Mouse (Mus musculus) heart, postnatal 10 days (tissue): ENCODE data around the gene Mvb12a. TPM values are rescaled to one million over a fixed set of nuclear protein-coding genes. Genes with fewer than 3 reads are reported as not detected.
"Not testable (repeated sequence)": the region's sequence is repeated elsewhere in the genome, so short reads cannot be mapped to it uniquely, and the experiment has no call there.

ENCODE experiments used
- DNase-seq, 2 experiments: peaks; one replicate each; pipeline ENCODE4 v3.0.0; 2021
- intact Hi-C: fragments of 180-260 bp; cut with DNase I; formaldehyde crosslinking; loops from one replicate; pipeline ENCODE4 v1.15.1; 2025
- total RNA-seq, 2 experiments: library from RNA; stranded (reverse); gene quantifications; 2 replicates each; pipeline ENCODE4 v1.2.3; 2021

The Mvb12a gene
- total RNA-seq, 2 experiments from 2014 or later, result 30.2 to 32.5 TPM

- intact Hi-C loops, result no loop called here
- no peak for DNase-seq
Observed at GRCm38 (mm10) chr8:71525226-71526050, 17.3 kb upstream of the Mvb12a start, which contains the start of gene Ccdc194. Ccdc194 (minus strand) TSS chr8:71525711.

GRCm38 (mm10) chr8:71526272-71526671, 16.4 kb upstream of the Mvb12a start:
- intact Hi-C loops, result no loop called here
- peak in 1 of 2 experiments; percentile 32 for DNase-seq

DNA sequence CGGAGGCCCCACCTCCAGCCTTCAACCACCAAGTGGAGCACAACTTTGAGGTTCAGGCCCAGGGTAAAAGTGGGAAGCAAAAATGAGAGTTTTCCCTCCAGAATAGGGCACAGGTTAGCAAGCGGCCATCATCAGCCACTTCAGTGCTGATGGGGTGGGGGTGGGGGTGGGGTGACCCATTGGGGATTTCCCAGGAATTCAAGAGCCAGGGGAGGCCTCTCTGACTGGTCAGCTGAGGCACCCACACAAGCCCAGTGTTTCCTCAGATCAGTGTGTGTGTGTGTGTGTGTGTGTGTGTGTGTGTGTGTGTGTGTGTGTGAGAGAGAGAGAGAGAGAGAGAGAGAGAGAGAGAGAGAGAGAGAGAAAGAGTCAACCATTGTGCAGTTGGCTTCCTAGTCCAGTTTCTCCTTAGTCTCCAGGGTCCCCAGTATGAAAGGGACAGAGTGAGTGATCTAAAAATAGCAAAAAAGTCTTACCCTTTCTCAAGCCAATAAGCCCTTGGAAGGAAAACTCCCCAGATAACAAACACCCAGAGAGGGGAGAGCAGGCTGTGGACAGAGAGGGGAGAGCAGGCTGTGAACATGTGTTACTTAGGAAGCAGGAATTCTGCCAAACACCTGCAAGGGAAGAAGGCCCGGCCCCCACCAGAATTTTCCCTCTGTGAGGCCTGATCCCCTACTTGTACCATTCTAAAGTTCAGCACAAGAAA, 15.4 kb upstream of the Mvb12a start:
- intact Hi-C loops, result no loop called here
- peak; percentile 52 to 54 for DNase-seq

GRCm38 (mm10) chr8:71528362-71529073, 14.2 kb upstream of the Mvb12a start:
- DNase-seq, result peak; percentile 56 to 66
- intact Hi-C loops, result no loop called here

GRCm38 (mm10) chr8:71530735-71531467, 11.8 kb upstream of the Mvb12a start:
- intact Hi-C loops, DNase-seq: not testable (repeated sequence)

DNA sequence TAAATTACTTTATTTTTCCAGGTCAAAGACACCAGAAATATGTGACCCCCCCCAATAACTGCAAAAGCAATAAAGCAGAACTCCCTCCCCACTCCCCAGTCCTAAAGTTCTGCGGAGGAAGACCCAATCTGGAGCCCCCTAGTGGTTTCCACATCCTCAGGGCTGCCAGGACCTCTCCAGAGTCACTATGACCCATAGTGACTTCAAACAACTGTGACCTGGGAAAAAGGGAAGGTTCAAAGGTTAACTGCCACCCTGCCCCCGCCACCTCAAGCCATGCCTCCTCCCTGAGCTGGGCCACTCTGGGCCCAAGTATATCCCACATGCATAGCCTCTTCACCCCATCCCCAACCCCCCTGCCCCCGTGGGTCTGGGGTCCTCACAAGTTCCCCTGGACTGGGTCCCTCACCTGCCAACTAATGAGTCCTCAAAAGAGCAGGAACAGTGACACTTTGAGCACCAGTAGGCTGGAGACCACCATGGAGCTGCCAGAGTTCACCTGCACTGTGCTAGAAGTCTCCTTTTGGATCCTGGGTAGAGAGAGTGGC, 8.4 kb upstream of the Mvb12a start:
- intact Hi-C loops, result no loop called here
- DNase-seq, result no peak

- intact Hi-C loops, result no loop called here
- no peak for DNase-seq
Observed at GRCm38 (mm10) chr8:71535663-71536062, 7.1 kb upstream of the Mvb12a start.

GRCm38 (mm10) chr8:71537028-71537867, 5.5 kb upstream of the Mvb12a start, which contains the start of gene Bst2:
Bst2 (minus strand) TSS chr8:71537456.
- intact Hi-C loops, result no loop called here
- DNase-seq, result peak; percentile 90

- no peak for DNase-seq
- intact Hi-C loops, result no loop called here
Observed at GRCm38 (mm10) chr8:71543755-71544154, 1.0 kb downstream of the Mvb12a start.

GRCm38 (mm10) chr8:71545053-71545452, 2.3 kb downstream of the Mvb12a start:
- intact Hi-C loops, result no loop called here
- DNase-seq, result no peak

GRCm38 (mm10) chr8:71547590-71547989, 4.9 kb downstream of the Mvb12a start:
- DNase-seq, result no peak
- intact Hi-C loops, result no loop called here

GRCm38 (mm10) chr8:71550754-71551153, 8.0 kb downstream of the Mvb12a start:
- DNase-seq, result no peak
- intact Hi-C loops, result no loop called here

DNA sequence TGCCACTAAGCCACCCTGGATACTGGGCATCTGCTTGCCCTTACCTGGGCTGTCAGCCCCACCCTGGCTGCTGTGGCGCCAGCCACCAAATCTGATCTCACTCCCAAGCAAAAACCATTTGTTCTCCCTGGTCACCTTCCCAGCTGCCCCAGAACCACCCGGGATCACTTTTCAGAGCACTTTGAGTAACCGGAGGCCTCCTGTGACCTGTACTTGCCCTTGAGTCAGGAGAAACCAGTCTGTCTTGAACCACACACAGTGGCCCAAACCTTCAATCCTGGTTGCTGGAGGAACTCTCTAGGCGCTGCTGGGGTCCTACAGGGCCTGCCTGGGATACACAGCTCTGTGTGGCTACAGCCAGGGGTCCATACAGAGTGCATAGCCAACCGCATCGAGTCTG, 10.0 kb downstream of the Mvb12a start:
- intact Hi-C loops, result no loop called here
- no peak for DNase-seq

DNA sequence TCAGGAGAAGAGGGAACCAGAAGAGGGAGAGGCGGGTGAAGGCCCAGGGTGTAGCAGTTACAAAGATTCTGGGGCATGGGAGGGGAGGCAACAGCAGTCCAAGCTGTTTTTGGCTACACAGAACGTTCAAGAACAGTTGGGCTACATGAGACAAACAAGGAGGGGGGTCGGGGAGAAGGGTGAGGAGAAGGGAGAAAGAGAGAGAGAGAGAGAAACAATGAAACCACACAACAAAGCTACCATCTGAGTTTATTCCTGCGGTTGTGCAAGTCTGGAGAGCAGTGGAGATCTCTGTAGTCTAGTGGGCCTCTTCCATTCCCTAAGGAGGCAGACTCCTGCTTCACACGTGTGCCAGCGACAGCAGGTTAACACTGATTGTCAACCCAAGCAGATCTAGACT, 11.3 kb downstream of the Mvb12a start:
- DNase-seq, result no peak
- intact Hi-C loops, result no loop called here

DNA sequence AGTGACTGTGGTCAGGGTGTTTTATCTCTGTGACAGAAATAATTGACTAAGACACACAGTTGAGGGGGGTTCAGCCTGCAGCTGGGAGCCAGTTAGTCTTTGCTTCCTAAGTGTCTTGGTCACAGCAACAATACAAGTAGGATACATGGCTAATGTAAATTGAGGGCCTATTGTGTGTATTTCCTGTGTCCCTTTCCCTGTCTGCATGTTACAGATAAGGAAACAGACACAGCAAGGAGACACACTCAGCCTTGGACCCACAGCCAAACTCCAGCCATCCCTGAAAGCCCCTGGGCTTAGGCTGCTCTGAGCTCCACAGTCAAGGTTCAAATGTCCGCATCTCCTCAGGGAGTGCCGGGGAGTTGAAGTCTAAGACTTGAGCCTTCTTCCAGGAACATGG, 11.9 kb downstream of the Mvb12a start:
- no peak for DNase-seq
- intact Hi-C loops, result no loop called here

DNA sequence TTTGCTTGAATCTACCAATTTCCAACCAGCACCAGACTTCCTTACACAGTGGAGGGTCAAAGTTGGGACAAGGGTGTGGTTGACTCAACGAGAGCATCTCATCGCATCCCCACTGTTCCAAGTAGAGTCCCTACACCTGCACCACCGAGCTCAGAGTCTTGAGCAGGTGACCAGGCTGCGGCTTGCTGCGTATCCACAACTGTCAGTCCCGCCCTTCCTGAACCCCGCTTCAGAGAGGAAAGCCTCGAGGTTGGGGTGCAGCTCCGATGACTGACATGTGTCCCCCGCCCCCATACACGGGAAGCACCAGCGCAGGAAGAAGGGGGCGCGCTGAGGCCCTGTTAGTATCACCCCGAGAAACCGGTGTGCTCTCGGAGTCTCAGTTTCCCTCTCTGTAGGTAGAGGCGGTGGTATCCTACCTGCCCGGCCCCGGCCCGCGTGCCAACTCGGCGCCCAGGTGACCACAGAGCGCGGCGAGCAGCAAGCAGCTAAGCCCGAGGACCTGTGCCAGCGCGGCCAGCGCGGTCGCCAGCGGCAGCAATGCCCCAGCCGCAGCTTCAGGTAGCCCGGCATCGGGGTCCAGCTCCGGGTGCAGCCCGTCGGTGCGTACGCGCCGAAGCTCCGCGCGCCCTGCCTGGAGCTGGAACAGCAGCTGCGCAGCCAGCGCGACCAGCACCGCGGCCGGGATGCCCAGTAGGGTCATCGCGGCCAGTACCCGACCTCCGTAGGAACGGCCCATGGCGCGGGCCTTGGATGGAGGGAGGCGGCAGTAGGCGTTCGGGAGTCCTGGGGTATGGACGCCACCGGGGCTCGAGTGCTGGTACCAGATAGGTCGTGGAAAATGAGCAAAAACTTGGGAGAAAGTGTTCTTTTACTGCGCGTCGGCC, 15.6 kb downstream of the Mvb12a start, which contains the start of gene Tmem221:
Tmem221 (minus strand) TSS at position 801 of the 887 bp plus-strand sequence.
- DNase-seq, result no peak
- intact Hi-C loops, result no loop called here

DNA sequence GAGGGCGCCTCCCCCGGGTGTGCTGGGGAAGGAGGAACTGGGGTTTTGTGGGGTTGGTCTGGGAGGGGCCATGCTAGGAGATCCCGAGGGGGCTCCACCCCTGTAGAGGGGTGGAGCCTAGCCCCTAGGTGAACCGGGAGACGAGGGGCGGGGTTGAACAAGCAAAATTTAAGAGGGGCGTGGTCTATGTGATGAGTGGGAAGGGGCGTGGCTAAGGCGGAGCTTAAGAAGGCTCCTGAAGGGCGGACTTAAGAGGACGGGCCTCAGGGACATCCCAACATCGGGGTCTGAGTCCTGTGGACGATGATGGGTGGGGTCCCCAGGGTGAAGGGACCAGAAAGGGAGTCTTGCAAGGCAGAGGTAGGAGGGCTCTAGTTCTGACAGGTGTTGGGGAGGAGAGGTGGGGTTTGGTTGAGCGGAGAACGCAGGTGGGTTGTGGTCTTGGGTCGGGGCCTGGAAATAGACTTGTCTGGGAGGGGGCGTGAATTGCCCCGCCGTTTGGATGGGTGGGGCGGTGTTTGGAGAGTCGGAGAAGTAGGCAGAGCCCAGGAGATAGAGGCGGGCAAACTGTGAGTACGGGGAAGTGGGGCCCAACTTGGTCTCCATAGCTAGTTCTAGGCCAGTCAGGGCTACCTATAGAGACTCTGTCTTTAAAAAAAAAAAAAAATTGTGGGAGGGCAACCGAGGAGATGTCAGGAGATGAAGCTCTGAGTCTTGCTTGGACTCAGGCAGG, 16.4 kb downstream of the Mvb12a start:
- intact Hi-C loops, result no loop called here
- DNase-seq, result peak; percentile 60 to 62
